Mouse (Mus musculus): ENCODE measurements around the gene Gm4884. TPM values are rescaled to one million over a fixed set of nuclear protein-coding genes. Genes with fewer than 3 reads are reported as not detected.
"Not testable (repeated sequence)": the region's sequence is repeated elsewhere in the genome, so short reads cannot be mapped to it uniquely, and the experiment has no call there.

Gm4884 gene
- polyA plus RNA-seq (2015; fragmentation: Nextera tagmentation; extraction: Ambion mirVana): not detected in 2 replicates

DNA sequence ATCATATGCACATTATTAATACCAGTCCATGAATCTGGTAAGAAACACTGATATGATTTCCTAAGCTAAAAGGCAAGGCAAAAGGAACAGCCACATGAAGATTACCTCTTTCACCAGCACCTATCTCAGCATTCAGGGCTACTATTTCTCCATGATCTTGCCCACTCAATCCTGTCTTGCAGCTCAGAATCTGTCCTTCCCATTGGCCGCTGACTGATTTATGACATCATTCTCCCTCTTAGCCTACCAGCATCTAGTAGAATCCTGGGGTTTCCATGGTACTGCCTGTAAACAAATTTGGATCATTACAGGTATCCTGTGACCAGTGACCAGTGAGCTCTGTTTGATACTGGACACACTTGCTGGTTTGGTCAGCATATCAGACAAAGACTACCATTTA lies at the start of gene Gm4884:
TSS of gene Gm4884 (plus strand) at position 301 of the 400 bp plus-strand sequence.
- not testable (repeated sequence) for H3K27ac ChIP-seq (replicated peaks); H3K9ac ChIP-seq; H3K9me3 ChIP-seq; H3K4me3 ChIP-seq; H3K27me3 ChIP-seq (replicated peaks); H3K4me1 ChIP-seq; H3K36me3 ChIP-seq; H3K4me2 ChIP-seq; ATAC-seq (ENCODE audit: extremely low read depth, insufficient number of reproducible peaks, low FRiP score, low TSS enrichment)
- WGBS: 87% methylated on average over 1 of the region's 1 CpGs

DNA sequence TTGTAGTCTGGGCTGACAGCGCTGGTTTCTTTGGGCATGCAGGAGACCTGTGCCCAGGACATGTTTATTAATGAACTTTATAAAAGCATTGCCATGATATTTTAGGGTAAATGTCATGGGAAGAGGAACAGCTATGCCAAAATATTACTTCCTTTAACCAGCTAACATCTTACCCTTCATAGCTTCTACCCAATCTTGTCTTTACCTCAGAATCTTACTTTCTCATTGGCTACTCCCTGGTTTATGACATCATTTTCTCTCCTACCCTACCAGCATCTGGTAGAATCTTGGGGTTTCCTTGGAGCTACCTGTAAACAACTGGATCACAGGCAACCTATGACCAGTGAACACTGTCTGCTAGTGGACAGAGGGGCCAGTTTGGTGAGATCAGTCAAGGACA lies 45.3 kb upstream of the Gm4884 start, which contains the start of gene 4930433I11Rik:
TSS of gene 4930433I11Rik (plus strand) at position 301 of the 400 bp plus-strand sequence.
- H3K27ac ChIP-seq (replicated peaks): no peak within 1 kb of the TSS
- H3K9ac ChIP-seq: no peak within 1 kb of the TSS
- H3K4me2 ChIP-seq: no peak within 1 kb of the TSS
- ATAC-seq (ENCODE audit: extremely low read depth, insufficient number of reproducible peaks, low FRiP score, low TSS enrichment): no peak
- H3K27me3 ChIP-seq (replicated peaks): no peaks in the 10 kb centered on the region
- H3K4me3 ChIP-seq: no peak within 1 kb of the TSS
- WGBS: 79% methylated on average over 1 of the region's 1 CpGs
- no peaks in the 10 kb centered on the region for H3K36me3 ChIP-seq
- H3K4me1 ChIP-seq: no peaks in the 10 kb centered on the region
- peaks cover under 1% of the 10 kb centered on the region for H3K9me3 ChIP-seq

- not testable (repeated sequence) for H3K27ac ChIP-seq (replicated peaks); H3K4me1 ChIP-seq; H3K27me3 ChIP-seq (replicated peaks); H3K9ac ChIP-seq; H3K4me2 ChIP-seq; H3K4me3 ChIP-seq; ATAC-seq (ENCODE audit: extremely low read depth, insufficient number of reproducible peaks, low FRiP score, low TSS enrichment); H3K36me3 ChIP-seq
- 65% methylated on average over 3 of the region's 3 CpGs for WGBS
- peaks cover 18% of the 10 kb centered on the region for H3K9me3 ChIP-seq
Measured at GRCm38 (mm10) chr7:41044058-41044457, 11.5 kb downstream of the Gm4884 start.

Other genes with a start within 250 kb of the Gm4884 start
- gene Vstm2b, start 134.4 kb upstream of the Gm4884 start, polyA plus RNA-seq (2015; fragmentation: Nextera tagmentation; extraction: Ambion mirVana): 0.23 TPM in 2 replicates
- not detected in 2 replicates for gene 4930433I11Rik, start 45.2 kb upstream of the Gm4884 start, polyA plus RNA-seq (2015; fragmentation: Nextera tagmentation; extraction: Ambion mirVana)
- not detected in 2 replicates for gene Gm5592, start 121.1 kb downstream of the Gm4884 start, polyA plus RNA-seq (2015; fragmentation: Nextera tagmentation; extraction: Ambion mirVana)